Mouse (Mus musculus) stomach, embryonic 14.5 days (tissue): Measurements from ENCODE around the gene Skil. TPM values are rescaled to one million over a fixed set of nuclear protein-coding genes. Genes with fewer than 3 reads are reported as not detected.
"Not testable (repeated sequence)": the region's sequence is repeated elsewhere in the genome, so short reads cannot be mapped to it uniquely, and the experiment has no call there.

Source experiments
- ATAC-seq: fragments of 200-750 bp; cut with Nextera tagmentation; 2 replicates; pipeline ENCODE4 v1.8.0; 2017; ENCODE audit warnings: low read depth, moderate TSS enrichment; ENCODE audit not compliant: insufficient number of reproducible peaks, insufficient read depth, low FRiP score
- H3K27ac ChIP-seq: fragments of 300-500 bp; sonication (generic); 2 replicates; pipeline ENCODE4 v1.5.1; 2014; ENCODE audit warnings: mild to moderate bottlenecking, low read length, moderate library complexity, mixed read lengths
- H3K27me3 ChIP-seq: fragments of 300-500 bp; sonication (generic); 2 replicates; pipeline ENCODE4 v1.6.1; 2014; ENCODE audit warnings: low read length, control low read depth, mixed read lengths; ENCODE audit not compliant: control insufficient read depth, insufficient read depth
- H3K36me3 ChIP-seq: fragments of 300-500 bp; sonication (generic); 2 replicates; pipeline ENCODE4 v1.6.1; 2014; ENCODE audit warnings: mild to moderate bottlenecking, control low read depth, low read length, moderate library complexity, mixed read lengths; ENCODE audit not compliant: control insufficient read depth, insufficient read depth
- H3K4me1 ChIP-seq: fragments of 300-500 bp; sonication (generic); 2 replicates; pipeline ENCODE4 v1.6.1; 2014; ENCODE audit warnings: low read length, control low read depth, mixed read lengths; ENCODE audit not compliant: control insufficient read depth, insufficient read depth
- H3K4me2 ChIP-seq: fragments of 300-500 bp; sonication (generic); replicated peaks from 2 replicates; pipeline ENCODE4 v1.6.1; 2014; ENCODE audit warnings: low read depth, low read length, control low read depth
- H3K4me3 ChIP-seq: fragments of 300-500 bp; sonication (generic); 2 replicates; pipeline ENCODE4 v1.5.1; 2014; ENCODE audit warnings: low read depth, low read length, control low read depth
- H3K9ac ChIP-seq: fragments of 300-500 bp; sonication (generic); replicated peaks from 2 replicates; pipeline ENCODE4 v1.6.1; 2014; ENCODE audit warnings: low read depth, mild to moderate bottlenecking, control low read depth, low read length, moderate library complexity, mixed read lengths
- H3K9me3 ChIP-seq: fragments of 300-500 bp; sonication (generic); 2 replicates; pipeline ENCODE4 v1.6.1; 2016; ENCODE audit warnings: low read depth, low read length, control low read depth; ENCODE audit not compliant: control insufficient read depth
- WGBS: fragments of 180-500 bp; shearing (Covaris S2); extraction: QIAGEN DNeasy Blood & Tissue Kit; methylation state at CpG from one replicate; pipeline ENCODE4 v1.1.7; 2014; 5-methylcytosine and 5-hydroxymethylcytosine counted together
- polyA plus RNA-seq: library from polyadenylated mRNA; unstranded; fragments of >200 nt; fragmentation: Nextera tagmentation; extraction: Ambion mirVana; gene quantifications from 2 replicates; pipeline ENCODE4 v1.2.1, GENCODE M21; 2014

Gene Skil
- polyA plus RNA-seq, 1 experiment from 2014 or later: 27.6 TPM

- no peak overlapping the region for H3K9ac ChIP-seq
- no peaks in the 10 kb centered on the region for H3K9me3 ChIP-seq
- ATAC-seq: no peak
- 85% methylated on average over 4 of the region's 4 CpGs for WGBS
- no peak overlapping the region for H3K4me2 ChIP-seq
- no peak overlapping the region for H3K4me3 ChIP-seq
- H3K27ac ChIP-seq: no peak overlapping the region
- no peaks in the 10 kb centered on the region for H3K4me1 ChIP-seq
- no peaks in the 10 kb centered on the region for H3K27me3 ChIP-seq
- no peaks in the 10 kb centered on the region for H3K36me3 ChIP-seq
Observed at GRCm38 (mm10) chr3:31141621-31142020, 46.8 kb downstream of the Skil start.

DNA sequence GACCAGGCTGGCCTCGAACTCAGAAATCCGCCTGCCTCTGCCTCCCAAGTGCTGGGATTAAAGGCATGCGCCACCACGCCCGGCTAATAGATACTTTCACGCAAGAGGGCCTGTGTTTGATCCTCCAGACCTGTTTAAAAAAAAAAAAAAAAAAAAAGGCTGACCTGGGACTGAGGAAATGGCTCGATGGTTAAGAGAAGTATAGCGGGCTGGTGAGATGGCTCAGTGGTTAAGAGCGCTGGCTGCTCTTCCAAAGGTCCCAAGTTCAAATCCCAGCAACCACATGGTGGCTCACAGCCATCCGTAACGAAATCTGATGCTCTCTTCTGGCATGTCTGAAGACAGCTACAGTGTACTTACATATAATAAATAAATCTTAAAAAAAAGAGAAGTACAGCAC is 50.4 kb downstream of the Skil start:
- H3K4me1 ChIP-seq, ATAC-seq, H3K27ac ChIP-seq, H3K4me2 ChIP-seq, H3K4me3 ChIP-seq, H3K36me3 ChIP-seq, H3K27me3 ChIP-seq, H3K9ac ChIP-seq, H3K9me3 ChIP-seq: not testable (repeated sequence)
- 86% methylated on average over 11 of the region's 11 CpGs for WGBS

DNA sequence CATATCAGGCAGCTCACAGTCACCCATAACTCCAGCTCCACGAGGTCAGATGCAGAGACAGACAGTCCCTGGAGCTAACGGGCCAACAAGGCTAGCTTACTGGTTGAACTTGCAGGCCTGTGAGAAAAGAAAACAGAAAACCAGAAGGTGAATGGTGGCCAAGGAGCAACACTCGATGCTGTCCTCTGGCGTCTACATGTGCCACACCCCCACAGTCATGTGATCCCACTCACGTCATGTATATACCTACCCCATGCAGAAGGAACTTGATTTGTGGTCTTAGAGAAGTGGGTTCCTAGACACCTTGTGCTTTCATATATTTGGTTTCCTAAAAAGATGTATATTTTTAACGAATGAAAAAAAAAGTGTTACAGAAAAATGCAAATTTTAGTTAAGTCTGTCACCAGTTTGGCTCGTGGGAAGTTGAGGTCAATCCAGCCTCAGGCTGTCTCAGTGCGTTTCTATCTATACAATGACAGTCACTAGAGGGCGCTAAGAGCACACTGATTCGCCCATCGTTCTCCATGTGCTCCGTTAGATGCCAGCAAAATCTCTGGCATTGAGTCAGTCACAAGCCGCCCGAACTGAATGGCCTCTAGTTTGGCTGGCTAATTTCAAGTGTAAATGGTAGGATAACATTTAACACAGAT is 50.9 kb downstream of the Skil start:
- no peaks in the 10 kb centered on the region for H3K36me3 ChIP-seq
- H3K9me3 ChIP-seq: no peaks in the 10 kb centered on the region
- no peak overlapping the region for H3K9ac ChIP-seq
- 12% methylated on average over 14 of the region's 14 CpGs for WGBS
- no peak overlapping the region for H3K27ac ChIP-seq
- H3K4me2 ChIP-seq: no peak overlapping the region
- peak; percentile 79; the same call in 1 of the 2 replicates for ATAC-seq
- no peak overlapping the region for H3K4me3 ChIP-seq
- 0 out of 2 replicates have a peak, but pooled peaks cover 5% of the 10 kb centered on the region for H3K27me3 ChIP-seq
- H3K4me1 ChIP-seq: peaks cover 3% of the 10 kb centered on the region; the same call in 1 of the 2 replicates

GRCm38 (mm10) chr3:31148595-31148994 is 53.7 kb downstream of the Skil start:
- H3K27me3 ChIP-seq: 0 out of 2 replicates have a peak, but pooled peaks cover 5% of the 10 kb centered on the region
- no peak overlapping the region for H3K9ac ChIP-seq
- no peak overlapping the region for H3K27ac ChIP-seq
- H3K9me3 ChIP-seq: no peaks in the 10 kb centered on the region
- no peak for ATAC-seq
- no peak overlapping the region for H3K4me3 ChIP-seq
- peaks cover 3% of the 10 kb centered on the region; the same call in 1 of the 2 replicates for H3K4me1 ChIP-seq
- no peak overlapping the region for H3K4me2 ChIP-seq
- WGBS: 74% methylated on average over 7 of the region's 7 CpGs
- no peaks in the 10 kb centered on the region for H3K36me3 ChIP-seq

- 0 out of 2 replicates have a peak, but pooled peaks cover 5% of the 10 kb centered on the region for H3K27me3 ChIP-seq
- peak within 1 kb of the TSS; percentile 80 for H3K4me2 ChIP-seq
- peak; percentile 63 for ATAC-seq
- peak within 1 kb of the TSS; percentile 29 for H3K4me3 ChIP-seq
- no peak within 1 kb of the TSS for H3K27ac ChIP-seq
- H3K9me3 ChIP-seq: no peaks in the 10 kb centered on the region
- H3K4me1 ChIP-seq: peaks cover 3% of the 10 kb centered on the region; the same call in 1 of the 2 replicates
- WGBS: under 1% methylated on average over 33 of the region's 33 CpGs
- no peaks in the 10 kb centered on the region for H3K36me3 ChIP-seq
- H3K9ac ChIP-seq: no peak within 1 kb of the TSS
Observed at GRCm38 (mm10) chr3:31149706-31150105, 54.8 kb downstream of the Skil start, which contains the start of gene Cldn11. Gene Cldn11 (plus strand): TSS chr3:31149920.

GRCm38 (mm10) chr3:31152108-31152507 is 57.2 kb downstream of the Skil start:
- H3K4me2 ChIP-seq: no peak overlapping the region
- H3K4me3 ChIP-seq: no peak overlapping the region
- H3K27me3 ChIP-seq: 0 out of 2 replicates have a peak, but pooled peaks cover 5% of the 10 kb centered on the region
- no peaks in the 10 kb centered on the region for H3K36me3 ChIP-seq
- H3K27ac ChIP-seq: no peak overlapping the region
- ATAC-seq: no peak
- no peaks in the 10 kb centered on the region for H3K9me3 ChIP-seq
- 60% methylated on average over 6 of the region's 6 CpGs for WGBS
- H3K9ac ChIP-seq: no peak overlapping the region
- peaks cover 3% of the 10 kb centered on the region; the same call in 1 of the 2 replicates for H3K4me1 ChIP-seq

DNA sequence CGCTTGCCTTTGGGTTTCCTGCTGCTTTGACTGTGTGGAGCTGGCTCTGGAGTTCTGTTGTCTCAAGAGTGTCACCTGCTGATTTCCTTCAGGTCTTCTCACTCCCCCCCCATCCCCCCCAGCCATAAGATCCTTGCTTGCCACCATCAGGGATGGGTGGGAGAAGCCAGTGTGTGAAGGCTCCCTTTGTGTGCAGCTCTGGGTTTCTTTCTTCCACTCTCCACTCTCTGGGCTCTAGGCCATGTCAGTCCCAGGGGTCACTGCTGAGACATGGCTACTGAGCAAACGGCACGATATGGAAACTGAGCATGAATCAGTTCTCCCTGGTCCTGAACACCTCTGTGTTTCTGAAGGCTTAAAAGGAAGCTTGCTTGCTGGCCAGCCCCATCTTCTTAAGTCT is 61.3 kb downstream of the Skil start:
- Histone ChIP-seq H3K36me3 (no peaks in the 10 kb centered on the region), H3K4me2 (no peak overlapping the region), H3K9ac (no peak overlapping the region), H3K9me3 (no peaks in the 10 kb centered on the region), H3K27ac (no peak overlapping the region), H3K27me3 (no peaks in the 10 kb centered on the region), H3K4me1 (no peaks in the 10 kb centered on the region), H3K4me3 (no peak overlapping the region)
- 61% methylated on average over 3 of the region's 3 CpGs for WGBS
- ATAC-seq: no peak

DNA sequence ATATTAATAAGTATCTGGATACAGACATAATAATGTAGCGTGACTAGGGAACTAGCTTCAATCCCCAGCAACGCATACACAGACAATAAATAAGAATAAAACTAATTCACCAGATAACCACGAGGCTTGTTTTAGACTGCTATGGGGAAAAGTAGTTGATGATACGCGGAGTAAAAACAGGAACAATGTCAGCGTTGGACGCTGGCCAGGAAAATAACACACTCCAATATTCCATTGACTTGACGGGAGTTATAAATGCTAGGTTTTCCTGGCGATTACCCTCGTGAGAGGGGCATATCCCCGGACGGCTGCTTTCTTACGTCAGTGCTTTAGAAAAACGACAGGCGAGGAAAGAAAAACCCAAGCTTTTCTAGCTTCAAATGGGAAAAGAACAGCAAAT is 62.9 kb downstream of the Skil start:
- Histone ChIP-seq H3K4me1 (no peaks in the 10 kb centered on the region), H3K27ac (no peak overlapping the region), H3K4me3 (no peak overlapping the region), H3K9me3 (no peaks in the 10 kb centered on the region), H3K27me3 (no peaks in the 10 kb centered on the region), H3K9ac (no peak overlapping the region), H3K36me3 (no peaks in the 10 kb centered on the region), H3K4me2 (no peak overlapping the region)
- 67% methylated on average over 15 of the region's 15 CpGs for WGBS
- ATAC-seq: no peak

DNA sequence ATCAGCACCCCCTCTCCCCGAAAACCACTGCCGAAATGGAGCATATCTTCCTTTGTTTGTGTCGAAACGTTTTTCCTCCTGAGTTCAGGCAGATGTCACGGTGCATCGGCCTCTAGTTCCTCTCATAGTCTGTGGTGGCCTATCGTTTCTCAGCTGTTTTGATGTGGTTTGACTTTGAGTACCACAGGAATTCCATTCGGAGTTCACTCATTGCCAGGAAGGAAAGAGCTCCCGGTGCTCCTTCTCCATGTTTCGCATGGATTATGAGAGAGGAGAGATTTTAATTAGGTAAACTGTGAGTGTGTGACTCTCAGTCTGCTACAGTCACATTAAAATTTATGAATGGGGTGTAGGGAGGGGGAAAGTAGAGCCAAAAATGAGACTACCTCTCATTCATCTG is 65.2 kb downstream of the Skil start:
- no peaks in the 10 kb centered on the region for H3K4me1 ChIP-seq
- H3K4me2 ChIP-seq: no peak overlapping the region
- H3K27ac ChIP-seq: no peak overlapping the region
- H3K4me3 ChIP-seq: no peak overlapping the region
- ATAC-seq: no peak
- no peaks in the 10 kb centered on the region for H3K36me3 ChIP-seq
- no peaks in the 10 kb centered on the region for H3K27me3 ChIP-seq
- no peak overlapping the region for H3K9ac ChIP-seq
- 81% methylated on average over 10 of the region's 10 CpGs for WGBS
- H3K9me3 ChIP-seq: no peaks in the 10 kb centered on the region
